Mouse (Mus musculus): ENCODE results near the gene Ppp1r36. TPM values are rescaled to one million over a fixed set of nuclear protein-coding genes. Genes with fewer than 3 reads are reported as not detected.

Gene Ppp1r36
- polyA plus RNA-seq, 1 experiment from 2014 or later, result 3.5 TPM

GRCm38 (mm10) chr12:76380151-76380550 is 37.2 kb upstream of the Ppp1r36 start:
- Histone ChIP-seq H3K4me3 (ENCODE audit: low read depth, low read length) (no peak overlapping the region), H3K4me1 (ENCODE audit: control insufficient read depth, insufficient read depth, low read length) (no peaks in the 10 kb centered on the region), H3K27ac (replicated peaks; ENCODE audit: low read depth, low read length) (no peak overlapping the region), H3K4me2 (ENCODE audit: low read depth, severe bottlenecking) (no peak overlapping the region), H3K9ac (ENCODE audit: low read length) (no peak overlapping the region), H3K36me3 (ENCODE audit: control insufficient read depth, insufficient read depth, low read length) (no peaks in the 10 kb centered on the region), H3K9me3 (ENCODE audit: control insufficient read depth, low read length) (no peaks in the 10 kb centered on the region), H3K27me3 (ENCODE audit: control insufficient read depth, insufficient read depth, low read length) (no peaks in the 10 kb centered on the region)
- 88% methylated on average over 7 of the region's 7 CpGs for WGBS
- ATAC-seq (ENCODE audit: insufficient number of reproducible peaks, low FRiP score, low TSS enrichment, low read depth) (no peak), DNase-seq (ENCODE audit: low spot score) (no peak)

GRCm38 (mm10) chr12:76385342-76385741 is 32.0 kb upstream of the Ppp1r36 start:
- Histone ChIP-seq H3K27me3 (ENCODE audit: control insufficient read depth, insufficient read depth, low read length) (no peaks in the 10 kb centered on the region), H3K4me3 (ENCODE audit: low read depth, low read length) (no peak overlapping the region), H3K4me1 (ENCODE audit: control insufficient read depth, insufficient read depth, low read length) (no peaks in the 10 kb centered on the region), H3K9ac (ENCODE audit: low read length) (no peak overlapping the region), H3K4me2 (ENCODE audit: low read depth, severe bottlenecking) (no peak overlapping the region), H3K27ac (replicated peaks; ENCODE audit: low read depth, low read length) (no peak overlapping the region), H3K9me3 (ENCODE audit: control insufficient read depth, low read length) (no peaks in the 10 kb centered on the region), H3K36me3 (ENCODE audit: control insufficient read depth, insufficient read depth, low read length) (peaks cover 4% of the 10 kb centered on the region; the same call in 1 of the 2 replicates)
- DNase-seq (ENCODE audit: low spot score) (no peak), ATAC-seq (ENCODE audit: insufficient number of reproducible peaks, low FRiP score, low TSS enrichment, low read depth) (no peak)
- 94% methylated on average over 8 of the region's 8 CpGs for WGBS

GRCm38 (mm10) chr12:76388794-76389193 is 28.5 kb upstream of the Ppp1r36 start:
- ATAC-seq (ENCODE audit: insufficient number of reproducible peaks, low FRiP score, low TSS enrichment, low read depth) (no peak), DNase-seq (ENCODE audit: low spot score) (no peak)
- H3K27me3 ChIP-seq (ENCODE audit: control insufficient read depth, insufficient read depth, low read length), result no peaks in the 10 kb centered on the region
- no peak overlapping the region for H3K27ac ChIP-seq (replicated peaks; ENCODE audit: low read depth, low read length)
- no peaks in the 10 kb centered on the region for H3K9me3 ChIP-seq (ENCODE audit: control insufficient read depth, low read length)
- no peak overlapping the region for H3K9ac ChIP-seq (ENCODE audit: low read length)
- H3K4me1 ChIP-seq (ENCODE audit: control insufficient read depth, insufficient read depth, low read length), result no peaks in the 10 kb centered on the region
- WGBS, result 93% methylated on average over 11 of the region's 11 CpGs
- H3K4me3 ChIP-seq (ENCODE audit: low read depth, low read length), result no peak overlapping the region
- H3K36me3 ChIP-seq (ENCODE audit: control insufficient read depth, insufficient read depth, low read length), result peaks cover 4% of the 10 kb centered on the region; the same call in 1 of the 2 replicates
- no peak overlapping the region for H3K4me2 ChIP-seq (ENCODE audit: low read depth, severe bottlenecking)

- DNase-seq (ENCODE audit: low spot score) (no peak), ATAC-seq (ENCODE audit: insufficient number of reproducible peaks, low FRiP score, low TSS enrichment, low read depth) (no peak)
- Histone ChIP-seq H3K9me3 (ENCODE audit: control insufficient read depth, low read length) (no peaks in the 10 kb centered on the region), H3K36me3 (ENCODE audit: control insufficient read depth, insufficient read depth, low read length) (peaks cover 4% of the 10 kb centered on the region; the same call in 1 of the 2 replicates), H3K27ac (replicated peaks; ENCODE audit: low read depth, low read length) (no peak overlapping the region), H3K9ac (ENCODE audit: low read length) (no peak overlapping the region), H3K4me2 (ENCODE audit: low read depth, severe bottlenecking) (no peak overlapping the region), H3K27me3 (ENCODE audit: control insufficient read depth, insufficient read depth, low read length) (no peaks in the 10 kb centered on the region), H3K4me1 (ENCODE audit: control insufficient read depth, insufficient read depth, low read length) (no peaks in the 10 kb centered on the region), H3K4me3 (ENCODE audit: low read depth, low read length) (no peak overlapping the region)
- 74% methylated on average over 3 of the region's 3 CpGs for WGBS
Observed at GRCm38 (mm10) chr12:76391595-76392271, 25.6 kb upstream of the Ppp1r36 start.

GRCm38 (mm10) chr12:76392979-76393378 is 24.4 kb upstream of the Ppp1r36 start:
- H3K4me2 ChIP-seq (ENCODE audit: low read depth, severe bottlenecking), result no peak overlapping the region
- peaks cover 4% of the 10 kb centered on the region; the same call in 1 of the 2 replicates for H3K36me3 ChIP-seq (ENCODE audit: control insufficient read depth, insufficient read depth, low read length)
- no peak overlapping the region for H3K4me3 ChIP-seq (ENCODE audit: low read depth, low read length)
- H3K9me3 ChIP-seq (ENCODE audit: control insufficient read depth, low read length), result no peaks in the 10 kb centered on the region
- DNase-seq (ENCODE audit: low spot score) (no peak), ATAC-seq (ENCODE audit: insufficient number of reproducible peaks, low FRiP score, low TSS enrichment, low read depth) (no peak)
- H3K27ac ChIP-seq (replicated peaks; ENCODE audit: low read depth, low read length), result no peak overlapping the region
- WGBS, result 82% methylated on average over 5 of the region's 5 CpGs
- no peaks in the 10 kb centered on the region for H3K27me3 ChIP-seq (ENCODE audit: control insufficient read depth, insufficient read depth, low read length)
- no peak overlapping the region for H3K9ac ChIP-seq (ENCODE audit: low read length)
- no peaks in the 10 kb centered on the region for H3K4me1 ChIP-seq (ENCODE audit: control insufficient read depth, insufficient read depth, low read length)

GRCm38 (mm10) chr12:76397281-76397680 is 20.1 kb upstream of the Ppp1r36 start:
- no peaks in the 10 kb centered on the region for H3K4me1 ChIP-seq (ENCODE audit: control insufficient read depth, insufficient read depth, low read length)
- H3K4me3 ChIP-seq (ENCODE audit: low read depth, low read length), result no peak overlapping the region
- WGBS, result 82% methylated on average over 5 of the region's 5 CpGs
- ATAC-seq (ENCODE audit: insufficient number of reproducible peaks, low FRiP score, low TSS enrichment, low read depth) (no peak), DNase-seq (ENCODE audit: low spot score) (no peak)
- H3K36me3 ChIP-seq (ENCODE audit: control insufficient read depth, insufficient read depth, low read length), result no peaks in the 10 kb centered on the region
- no peak overlapping the region for H3K4me2 ChIP-seq (ENCODE audit: low read depth, severe bottlenecking)
- no peak overlapping the region for H3K9ac ChIP-seq (ENCODE audit: low read length)
- no peak overlapping the region for H3K27ac ChIP-seq (replicated peaks; ENCODE audit: low read depth, low read length)
- no peaks in the 10 kb centered on the region for H3K27me3 ChIP-seq (ENCODE audit: control insufficient read depth, insufficient read depth, low read length)
- no peaks in the 10 kb centered on the region for H3K9me3 ChIP-seq (ENCODE audit: control insufficient read depth, low read length)

GRCm38 (mm10) chr12:76401674-76402073 is 15.7 kb upstream of the Ppp1r36 start:
- H3K27ac ChIP-seq (replicated peaks; ENCODE audit: low read depth, low read length), result no peak overlapping the region
- peaks cover 22% of the 10 kb centered on the region for H3K27me3 ChIP-seq (ENCODE audit: control insufficient read depth, insufficient read depth, low read length)
- no peaks in the 10 kb centered on the region for H3K9me3 ChIP-seq (ENCODE audit: control insufficient read depth, low read length)
- no peaks in the 10 kb centered on the region for H3K36me3 ChIP-seq (ENCODE audit: control insufficient read depth, insufficient read depth, low read length)
- WGBS, result 65% methylated on average over 3 of the region's 3 CpGs
- no peak overlapping the region for H3K9ac ChIP-seq (ENCODE audit: low read length)
- ATAC-seq (ENCODE audit: insufficient number of reproducible peaks, low FRiP score, low TSS enrichment, low read depth), result no peak
- H3K4me2 ChIP-seq (ENCODE audit: low read depth, severe bottlenecking), result no peak overlapping the region
- H3K4me3 ChIP-seq (ENCODE audit: low read depth, low read length), result no peak overlapping the region
- no peak for DNase-seq (ENCODE audit: low spot score)
- no peaks in the 10 kb centered on the region for H3K4me1 ChIP-seq (ENCODE audit: control insufficient read depth, insufficient read depth, low read length)

GRCm38 (mm10) chr12:76402991-76403885 is 14.1 kb upstream of the Ppp1r36 start:
- Histone ChIP-seq H3K36me3 (ENCODE audit: control insufficient read depth, insufficient read depth, low read length) (no peaks in the 10 kb centered on the region), H3K4me3 (ENCODE audit: low read depth, low read length) (peak overlapping the region; percentile 68), H3K4me2 (ENCODE audit: low read depth, severe bottlenecking) (peak overlapping the region; percentile 60), H3K9ac (ENCODE audit: low read length) (peak overlapping the region; percentile 60), H3K27ac (replicated peaks; ENCODE audit: low read depth, low read length) (no peak overlapping the region), H3K4me1 (ENCODE audit: control insufficient read depth, insufficient read depth, low read length) (no peaks in the 10 kb centered on the region), H3K27me3 (ENCODE audit: control insufficient read depth, insufficient read depth, low read length) (peaks cover 22% of the 10 kb centered on the region), H3K9me3 (ENCODE audit: control insufficient read depth, low read length) (no peaks in the 10 kb centered on the region)
- under 1% methylated on average over 54 of the region's 54 CpGs for WGBS
- peak; percentile 89 for ATAC-seq (ENCODE audit: insufficient number of reproducible peaks, low FRiP score, low TSS enrichment, low read depth)
- DNase-seq (ENCODE audit: low spot score), result no peak

All from limb, embryonic 11.5 days (tissue).